In the genomic region with DNA sequence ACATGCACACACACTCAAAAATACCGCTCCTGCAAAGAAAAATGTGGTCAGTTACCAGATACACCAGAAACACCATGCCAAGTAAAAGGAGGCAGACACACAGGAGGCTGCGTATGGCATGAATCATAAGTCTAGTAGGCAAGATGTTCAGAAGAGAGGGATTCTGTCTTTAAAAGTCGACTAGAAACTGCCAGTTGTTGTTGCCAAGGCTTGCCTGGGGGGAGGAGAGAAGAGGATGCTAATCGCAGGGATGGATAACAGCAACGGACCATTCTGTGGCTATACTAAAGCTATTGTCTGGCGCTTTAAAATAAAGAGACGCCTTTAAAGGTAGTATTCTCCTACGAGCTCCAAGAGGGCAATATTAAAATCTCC, we compare ENCODE assay signal across 11 mouse cellular contexts. TPM values are rescaled to one million over a fixed set of nuclear protein-coding genes. Genes with fewer than 3 reads are reported as not detected.
A peak's percentile ranks its signal among the peaks of the same experiment; 100 is the strongest.
DNase-seq lines count a peak whose midpoint lies in the region; ATAC-seq lines count a peak whose summit lies in the region.
"Had no signal": no experiment of that assay in that cellular context is flagged by ENCODE, and none has a peak within 500 bp of the region (broad histone marks: within the 10 kb centered on the region; RNA-seq: fewer than 3 reads in every experiment).

No protein-coding gene starts in this region.

- WGBS in hindbrain, embryonic 11.5 days, result 52% methylated on average over 8 of the region's 8 CpGs
- WGBS in hindbrain, embryonic 10.5 days, result 59% methylated on average over 8 of the region's 8 CpGs
- 46% methylated on average over 8 of the region's 8 CpGs for WGBS in embryonic facial prominence, embryonic 13.5 days
- WGBS in neural tube, embryonic 13.5 days, result 22% methylated on average over 8 of the region's 8 CpGs
- 70% methylated on average over 8 of the region's 8 CpGs for WGBS in midbrain, embryonic 13.5 days

- ATAC-seq in hindbrain, embryonic 11.5 days (ENCODE audit: low FRiP score), result peak; percentile 10; the same call in 1 of the 2 replicates
- no peak for ATAC-seq in embryonic facial prominence, embryonic 13.5 days (ENCODE audit: insufficient number of reproducible peaks, insufficient read depth, low FRiP score, low TSS enrichment, low read depth)
- no peak for ATAC-seq in neural tube, embryonic 13.5 days (ENCODE audit: low read depth)
- no peak for ATAC-seq in midbrain, embryonic 13.5 days
- ATAC-seq in inflammation-experienced regulatory T-cells, adult 6 months, result no peak

- no peak overlapping the region for H3K9ac ChIP-seq in hindbrain, embryonic 11.5 days (ENCODE audit: low read depth, low read length)
- no peak overlapping the region for H3K9ac ChIP-seq in embryonic facial prominence, embryonic 13.5 days
- H3K9ac ChIP-seq in neural tube, embryonic 13.5 days, result no peak overlapping the region
- H3K9ac ChIP-seq in midbrain, embryonic 13.5 days (replicated peaks), result no peak overlapping the region

- H3K4me3 ChIP-seq in hindbrain, embryonic 11.5 days (ENCODE audit: low read depth, low read length), result no peak overlapping the region
- no peak overlapping the region for H3K4me3 ChIP-seq in hindbrain, embryonic 10.5 days
- H3K4me3 ChIP-seq in embryonic facial prominence, embryonic 13.5 days, result no peak overlapping the region
- H3K4me3 ChIP-seq in neural tube, embryonic 13.5 days, result no peak overlapping the region
- H3K4me3 ChIP-seq in midbrain, embryonic 13.5 days (replicated peaks), result no peak overlapping the region

- H3K27me3 ChIP-seq in hindbrain, embryonic 11.5 days (ENCODE audit: control insufficient read depth, insufficient read depth, low read length), result no peaks in the 10 kb centered on the region
- no peaks in the 10 kb centered on the region for H3K27me3 ChIP-seq in hindbrain, embryonic 10.5 days (ENCODE audit: insufficient read depth, poor library complexity, severe bottlenecking)
- H3K27me3 ChIP-seq in embryonic facial prominence, embryonic 13.5 days, result no peaks in the 10 kb centered on the region
- peaks cover 51% of the 10 kb centered on the region for H3K27me3 ChIP-seq in neural tube, embryonic 13.5 days
- H3K27me3 ChIP-seq in midbrain, embryonic 13.5 days, result no peaks in the 10 kb centered on the region

- no peaks in the 10 kb centered on the region for H3K36me3 ChIP-seq in hindbrain, embryonic 11.5 days (ENCODE audit: control insufficient read depth, insufficient read depth, low read length)
- H3K36me3 ChIP-seq in hindbrain, embryonic 10.5 days, result no peaks in the 10 kb centered on the region
- no peaks in the 10 kb centered on the region for H3K36me3 ChIP-seq in embryonic facial prominence, embryonic 13.5 days
- no peaks in the 10 kb centered on the region for H3K36me3 ChIP-seq in neural tube, embryonic 13.5 days
- no peaks in the 10 kb centered on the region for H3K36me3 ChIP-seq in midbrain, embryonic 13.5 days

- peaks cover 8% of the 10 kb centered on the region; the same call in 1 of the 2 replicates for H3K4me1 ChIP-seq in hindbrain, embryonic 11.5 days (replicated peaks; ENCODE audit: control insufficient read depth, insufficient read depth, low read length)
- peaks cover 36% of the 10 kb centered on the region for H3K4me1 ChIP-seq in hindbrain, embryonic 10.5 days (replicated peaks)
- H3K4me1 ChIP-seq in embryonic facial prominence, embryonic 13.5 days, result peaks cover 48% of the 10 kb centered on the region
- H3K4me1 ChIP-seq in neural tube, embryonic 13.5 days (replicated peaks), result peaks cover 70% of the 10 kb centered on the region
- H3K4me1 ChIP-seq in midbrain, embryonic 13.5 days (replicated peaks), result peaks cover 53% of the 10 kb centered on the region

- H3K4me2 ChIP-seq in hindbrain, embryonic 11.5 days (replicated peaks; ENCODE audit: low read depth, low read length), result no peak overlapping the region
- H3K4me2 ChIP-seq in embryonic facial prominence, embryonic 13.5 days, result peak overlapping the region; percentile 41
- H3K4me2 ChIP-seq in neural tube, embryonic 13.5 days, result peak overlapping the region; percentile 2
- no peak overlapping the region for H3K4me2 ChIP-seq in midbrain, embryonic 13.5 days (replicated peaks)

- no peaks in the 10 kb centered on the region for H3K9me3 ChIP-seq in hindbrain, embryonic 11.5 days (ENCODE audit: control insufficient read depth, low read length)
- no peaks in the 10 kb centered on the region for H3K9me3 ChIP-seq in hindbrain, embryonic 10.5 days
- H3K9me3 ChIP-seq in embryonic facial prominence, embryonic 13.5 days, result no peaks in the 10 kb centered on the region
- no peaks in the 10 kb centered on the region for H3K9me3 ChIP-seq in neural tube, embryonic 13.5 days
- H3K9me3 ChIP-seq in midbrain, embryonic 13.5 days, result no peaks in the 10 kb centered on the region

- no peak overlapping the region for H3K27ac ChIP-seq in hindbrain, embryonic 11.5 days (ENCODE audit: low read depth, low read length)
- no peak overlapping the region for H3K27ac ChIP-seq in hindbrain, embryonic 10.5 days
- H3K27ac ChIP-seq in embryonic facial prominence, embryonic 13.5 days, result no peak overlapping the region; the same call in 1 of the 2 replicates
- no peak overlapping the region for H3K27ac ChIP-seq in neural tube, embryonic 13.5 days (replicated peaks)
- no peak overlapping the region for H3K27ac ChIP-seq in midbrain, embryonic 13.5 days

- no peak for DNase-seq in hindbrain, embryonic 11.5 days (ENCODE audit: low spot score)
- no peak for DNase-seq in hindbrain, embryonic 10.5 days (ENCODE audit: low spot score)
- peak; percentile 69 for DNase-seq in NIH3T3 (ENCODE audit: low read depth)
- DNase-seq: cerebellum, adult 2 months; heart, adult 18-20 months; heart, postnatal 4 days; thymus, postnatal 36 days had no signal

RNA-seq across cellular contexts. Expression of a gene that starts 49.2 kb away (rescaled TPM):
- 8.6 and 9.5 TPM in 2 replicates for polyA plus RNA-seq in hindbrain, embryonic 11.5 days (2014; fragmentation: Nextera tagmentation; extraction: Ambion mirVana)
- 5.8 and 6.3 TPM in 2 replicates for polyA plus RNA-seq in hindbrain, embryonic 10.5 days (2016; fragmentation: Nextera tagmentation; extraction: Ambion mirVana)
- polyA plus RNA-seq in embryonic facial prominence, embryonic 13.5 days (2015; fragmentation: Nextera tagmentation; extraction: Ambion mirVana), result 5.8 and 6.4 TPM in 2 replicates
- 13.5 TPM in 2 replicates for polyA plus RNA-seq in neural tube, embryonic 13.5 days (2015; fragmentation: Nextera tagmentation; extraction: Ambion mirVana)
- 8.5 and 9.5 TPM in 2 replicates for polyA plus RNA-seq in midbrain, embryonic 13.5 days (2015; fragmentation: Nextera tagmentation; extraction: Ambion mirVana)
- polyA plus RNA-seq in inflammation-experienced regulatory T-cells, adult 6 months (2017; shearing (Covaris generic)), result not detected

Comparison
In these comparisons a context has a peak if more than half of its experiments do, and no peak if none do; other contexts are left out.
1. H3K4me2 ChIP-seq: peak in embryonic facial prominence, embryonic 13.5 days (single experiment) and neural tube, embryonic 13.5 days (single experiment); none in hindbrain, embryonic 11.5 days (single experiment) and midbrain, embryonic 13.5 days (single experiment).